Mouse (Mus musculus): ENCODE results near the gene Cracr2a. TPM values are rescaled to one million over a fixed set of nuclear protein-coding genes. Genes with fewer than 3 reads are reported as not detected.

Cracr2a gene
- polyA plus RNA-seq, 1 experiment from 2014 or later = 0.81 TPM

- no peak for ATAC-seq (ENCODE audit: low FRiP score, low read depth)
- 19% methylated on average over 4 of the region's 4 CpGs for WGBS
Measured at GRCm38 (mm10) chr6:127655988-127656387, 94.8 kb downstream of the Cracr2a start.

DNA sequence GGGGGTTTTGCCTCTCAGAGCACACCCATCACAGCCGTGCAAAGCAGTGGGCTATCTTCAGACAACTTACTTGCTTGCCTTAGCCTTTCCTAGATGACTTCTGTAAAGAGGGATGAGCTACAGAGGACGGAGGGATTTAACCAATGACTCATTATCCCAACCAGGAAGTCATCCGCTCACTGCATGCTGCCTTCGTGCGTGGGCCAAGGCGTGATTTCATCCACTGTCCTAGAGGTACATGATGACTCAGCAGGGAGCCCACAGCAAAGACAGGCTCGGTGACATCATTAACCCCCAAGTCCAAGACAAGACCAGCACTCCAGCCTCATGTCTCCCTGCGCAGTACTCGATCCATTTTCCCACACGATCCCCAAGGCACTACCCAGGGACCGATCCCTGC, 96.0 kb downstream of the Cracr2a start:
- WGBS = 92% methylated on average over 11 of the region's 11 CpGs
- no peak for ATAC-seq (ENCODE audit: low FRiP score, low read depth)
- no peak overlapping the region for H3K4me3 ChIP-seq

More at GRCm38 (mm10) chr6:127655988-127656387, 94.8 kb downstream of the Cracr2a start:
- Histone ChIP-seq H3K36me3 (no peaks in the 10 kb centered on the region), H3K4me3 (no peak overlapping the region), H3K4me2 (replicated peaks) (no peak overlapping the region), H3K27me3 (replicated peaks) (no peaks in the 10 kb centered on the region), H3K9ac (no peak overlapping the region), H3K4me1 (no peaks in the 10 kb centered on the region), H3K9me3 (0 out of 2 replicates have a peak, but pooled peaks cover 10% of the 10 kb centered on the region), H3K27ac (no peak overlapping the region)

DNA sequence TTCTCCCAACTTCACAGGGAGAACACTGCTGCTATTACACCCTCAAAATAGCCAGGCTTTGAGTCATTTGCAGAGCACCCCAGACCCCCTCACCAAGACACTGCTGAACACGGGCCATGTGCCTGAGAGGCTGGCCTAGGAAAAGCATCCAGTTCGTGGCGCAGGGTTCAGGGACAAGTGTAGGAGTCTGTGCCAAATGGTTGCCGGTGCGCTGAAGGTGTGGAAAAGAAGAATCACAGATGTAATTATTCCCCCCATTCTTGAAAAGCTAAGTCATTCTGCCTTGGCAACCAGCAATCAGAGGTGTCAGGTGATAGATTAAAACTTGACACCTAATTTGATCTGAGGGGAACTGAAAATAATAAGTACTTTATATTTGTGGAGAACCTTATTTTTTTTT, 98.3 kb downstream of the Cracr2a start:
- Histone ChIP-seq H3K9ac (no peak overlapping the region), H3K9me3 (0 out of 2 replicates have a peak, but pooled peaks cover under 1% of the 10 kb centered on the region), H3K27ac (no peak overlapping the region), H3K4me3 (no peak overlapping the region), H3K36me3 (no peaks in the 10 kb centered on the region), H3K27me3 (replicated peaks) (no peaks in the 10 kb centered on the region), H3K4me1 (no peaks in the 10 kb centered on the region), H3K4me2 (replicated peaks) (no peak overlapping the region)
- 71% methylated on average over 5 of the region's 5 CpGs for WGBS
- ATAC-seq (ENCODE audit: low FRiP score, low read depth) = no peak

More for the DNA sequence above, 96.0 kb downstream of the Cracr2a start:
- Histone ChIP-seq H3K27ac (no peak overlapping the region), H3K27me3 (replicated peaks) (no peaks in the 10 kb centered on the region), H3K4me2 (replicated peaks) (no peak overlapping the region), H3K9ac (no peak overlapping the region), H3K36me3 (no peaks in the 10 kb centered on the region), H3K4me1 (no peaks in the 10 kb centered on the region), H3K9me3 (0 out of 2 replicates have a peak, but pooled peaks cover 10% of the 10 kb centered on the region)

DNA sequence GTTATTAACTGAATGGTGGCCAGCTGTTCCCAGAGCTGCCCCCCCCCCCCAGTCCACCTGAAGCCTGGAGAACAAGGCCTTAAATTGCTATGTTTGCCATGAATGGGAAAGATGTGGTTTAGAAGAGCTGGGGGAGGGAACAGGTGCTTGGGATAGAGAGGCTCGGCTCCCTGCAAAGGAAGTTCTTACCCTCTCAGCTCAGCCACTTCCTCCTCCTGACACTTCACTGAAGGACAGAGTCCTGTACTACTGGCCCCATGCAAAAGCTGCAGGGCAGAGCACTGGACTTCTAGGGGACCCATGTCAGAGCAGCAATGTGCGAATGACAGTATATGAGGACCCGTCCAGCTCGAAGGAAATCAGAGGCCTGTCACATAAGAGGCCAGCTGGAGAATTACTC, 98.8 kb downstream of the Cracr2a start:
- no peak overlapping the region for H3K4me3 ChIP-seq
- no peaks in the 10 kb centered on the region for H3K27me3 ChIP-seq (replicated peaks)
- no peak overlapping the region for H3K4me2 ChIP-seq (replicated peaks)
- H3K9me3 ChIP-seq = no peaks in the 10 kb centered on the region
- no peaks in the 10 kb centered on the region for H3K4me1 ChIP-seq
- WGBS = 81% methylated on average over 4 of the region's 4 CpGs
- no peak for ATAC-seq (ENCODE audit: low FRiP score, low read depth)
- H3K27ac ChIP-seq = no peak overlapping the region
- no peak overlapping the region for H3K9ac ChIP-seq
- H3K36me3 ChIP-seq = no peaks in the 10 kb centered on the region

DNA sequence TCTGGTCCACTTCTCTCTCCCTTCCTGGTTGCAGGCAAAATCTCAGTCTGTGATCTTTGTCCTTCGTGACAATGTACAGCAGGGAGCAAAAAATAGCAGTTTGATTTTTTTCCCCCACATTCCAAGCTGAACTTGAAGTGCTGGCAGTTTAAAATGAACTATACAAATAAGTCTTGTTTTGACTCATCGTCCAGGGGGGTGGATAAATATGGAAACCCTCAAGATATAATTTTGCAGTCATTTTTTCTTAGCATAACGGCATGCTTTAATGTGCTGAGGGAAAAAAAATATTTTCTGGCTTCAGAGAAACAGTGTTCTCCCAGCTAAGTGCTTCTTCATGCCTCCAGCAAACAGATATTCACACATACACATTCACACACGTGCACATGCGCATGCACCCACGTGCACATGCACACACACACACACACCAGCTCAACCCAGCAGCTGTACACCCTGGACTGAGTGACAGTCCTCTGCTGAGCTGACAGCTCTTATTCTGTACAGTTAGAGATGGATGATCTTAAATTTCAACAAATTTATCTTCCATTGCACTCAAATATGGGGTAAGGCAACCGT, 100.7 kb downstream of the Cracr2a start:
- H3K9ac ChIP-seq = no peak overlapping the region
- no peaks in the 10 kb centered on the region for H3K9me3 ChIP-seq
- no peaks in the 10 kb centered on the region for H3K27me3 ChIP-seq (replicated peaks)
- no peak overlapping the region for H3K4me3 ChIP-seq
- H3K4me2 ChIP-seq (replicated peaks) = no peak overlapping the region
- H3K27ac ChIP-seq = no peak overlapping the region
- H3K36me3 ChIP-seq = no peaks in the 10 kb centered on the region
- no peaks in the 10 kb centered on the region for H3K4me1 ChIP-seq
- WGBS = 88% methylated on average over 7 of the region's 7 CpGs
- no peak for ATAC-seq (ENCODE audit: low FRiP score, low read depth)

- H3K27me3 ChIP-seq (replicated peaks) = no peaks in the 10 kb centered on the region
- H3K27ac ChIP-seq = no peak overlapping the region
- H3K9me3 ChIP-seq = no peaks in the 10 kb centered on the region
- H3K4me2 ChIP-seq (replicated peaks) = no peak overlapping the region
- no peak overlapping the region for H3K4me3 ChIP-seq
- 90% methylated on average over 7 of the region's 7 CpGs for WGBS
- no peaks in the 10 kb centered on the region for H3K36me3 ChIP-seq
- H3K4me1 ChIP-seq = no peaks in the 10 kb centered on the region
- no peak overlapping the region for H3K9ac ChIP-seq
- ATAC-seq (ENCODE audit: low FRiP score, low read depth) = no peak
Measured at GRCm38 (mm10) chr6:127663263-127663662, 102.1 kb downstream of the Cracr2a start.

GRCm38 (mm10) chr6:127669313-127669712, 108.2 kb downstream of the Cracr2a start:
- Histone ChIP-seq H3K9me3 (no peaks in the 10 kb centered on the region), H3K4me1 (peaks cover 5% of the 10 kb centered on the region; the same call in 1 of the 2 replicates), H3K9ac (no peak overlapping the region), H3K27me3 (replicated peaks) (no peaks in the 10 kb centered on the region), H3K4me2 (replicated peaks) (no peak overlapping the region), H3K36me3 (no peaks in the 10 kb centered on the region), H3K4me3 (no peak overlapping the region), H3K27ac (no peak overlapping the region)
- WGBS = 59% methylated on average over 4 of the region's 4 CpGs
- no peak for ATAC-seq (ENCODE audit: low FRiP score, low read depth)

DNA sequence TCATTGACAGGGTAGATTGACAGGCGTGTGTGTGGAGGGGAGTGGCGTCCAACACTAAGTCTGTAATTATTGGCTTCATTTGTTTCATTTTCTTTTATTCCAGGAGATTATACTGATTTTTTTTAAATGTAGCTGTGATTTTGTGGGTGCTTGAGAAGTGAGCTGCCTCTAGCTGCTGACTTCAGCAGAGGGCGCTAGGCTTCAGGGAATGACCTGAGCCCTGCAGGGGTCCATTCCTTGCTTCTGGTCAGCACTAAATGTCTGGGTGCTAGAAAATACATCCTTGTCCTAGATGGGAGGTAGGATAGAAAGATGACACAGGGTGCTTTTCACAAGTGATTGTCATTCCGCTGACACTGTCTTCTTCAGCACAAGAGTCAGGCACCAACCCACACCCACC, 108.9 kb downstream of the Cracr2a start:
- no peaks in the 10 kb centered on the region for H3K9me3 ChIP-seq

GRCm38 (mm10) chr6:127672071-127672470, 110.9 kb downstream of the Cracr2a start:
- H3K4me1 ChIP-seq = peaks cover 9% of the 10 kb centered on the region; the same call in 1 of the 2 replicates
- H3K4me3 ChIP-seq = no peak overlapping the region
- H3K9me3 ChIP-seq = no peaks in the 10 kb centered on the region
- no peak overlapping the region for H3K4me2 ChIP-seq (replicated peaks)
- ATAC-seq (ENCODE audit: low FRiP score, low read depth) = no peak
- H3K27ac ChIP-seq = no peak overlapping the region
- no peak overlapping the region for H3K9ac ChIP-seq
- WGBS = 84% methylated on average over 7 of the region's 7 CpGs
- H3K36me3 ChIP-seq = no peaks in the 10 kb centered on the region
- no peaks in the 10 kb centered on the region for H3K27me3 ChIP-seq (replicated peaks)

More for the DNA sequence above, 108.9 kb downstream of the Cracr2a start:
- Histone ChIP-seq H3K9ac (no peak overlapping the region), H3K27me3 (replicated peaks) (no peaks in the 10 kb centered on the region), H3K4me3 (no peak overlapping the region), H3K36me3 (no peaks in the 10 kb centered on the region), H3K4me2 (replicated peaks) (no peak overlapping the region), H3K27ac (no peak overlapping the region), H3K4me1 (peaks cover 5% of the 10 kb centered on the region; the same call in 1 of the 2 replicates)
- WGBS = 93% methylated on average over 4 of the region's 4 CpGs
- no peak for ATAC-seq (ENCODE audit: low FRiP score, low read depth)

GRCm38 (mm10) chr6:127676866-127677265, 115.7 kb downstream of the Cracr2a start:
- ATAC-seq (ENCODE audit: low FRiP score, low read depth) = peak; percentile 78
- Histone ChIP-seq H3K36me3 (no peaks in the 10 kb centered on the region), H3K4me2 (replicated peaks) (no peak overlapping the region), H3K27ac (no peak overlapping the region), H3K27me3 (replicated peaks) (no peaks in the 10 kb centered on the region), H3K9me3 (no peaks in the 10 kb centered on the region), H3K9ac (no peak overlapping the region), H3K4me1 (peaks cover 8% of the 10 kb centered on the region; the same call in 1 of the 2 replicates), H3K4me3 (no peak overlapping the region)
- 42% methylated on average over 11 of the region's 11 CpGs for WGBS

DNA sequence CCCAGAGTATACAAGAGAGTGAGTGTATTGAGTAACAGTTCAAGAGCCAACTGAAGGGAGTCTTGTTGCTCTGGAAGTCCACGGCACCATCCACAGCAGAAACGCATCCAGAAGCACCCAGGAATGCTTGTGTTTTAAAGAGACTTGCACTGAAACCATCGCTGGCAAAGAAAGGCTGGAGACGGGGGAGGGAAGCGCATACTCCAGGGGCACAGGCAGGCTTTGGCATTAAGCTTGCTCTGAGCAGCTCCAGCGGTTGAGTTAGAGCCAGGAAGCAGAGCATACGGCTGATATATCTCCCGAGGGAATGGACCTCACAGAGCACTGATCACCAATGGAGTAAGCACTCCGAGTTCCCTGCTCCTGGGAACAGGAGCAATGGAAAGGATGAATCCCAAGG, 117.2 kb downstream of the Cracr2a start:
- H3K4me2 ChIP-seq (replicated peaks) = no peak overlapping the region
- no peak overlapping the region for H3K4me3 ChIP-seq
- H3K9ac ChIP-seq = no peak overlapping the region
- no peak overlapping the region for H3K27ac ChIP-seq
- 79% methylated on average over 9 of the region's 9 CpGs for WGBS
- no peaks in the 10 kb centered on the region for H3K36me3 ChIP-seq
- no peaks in the 10 kb centered on the region for H3K27me3 ChIP-seq (replicated peaks)
- no peak for ATAC-seq (ENCODE audit: low FRiP score, low read depth)
- no peaks in the 10 kb centered on the region for H3K9me3 ChIP-seq
- peaks cover 8% of the 10 kb centered on the region; the same call in 1 of the 2 replicates for H3K4me1 ChIP-seq

DNA sequence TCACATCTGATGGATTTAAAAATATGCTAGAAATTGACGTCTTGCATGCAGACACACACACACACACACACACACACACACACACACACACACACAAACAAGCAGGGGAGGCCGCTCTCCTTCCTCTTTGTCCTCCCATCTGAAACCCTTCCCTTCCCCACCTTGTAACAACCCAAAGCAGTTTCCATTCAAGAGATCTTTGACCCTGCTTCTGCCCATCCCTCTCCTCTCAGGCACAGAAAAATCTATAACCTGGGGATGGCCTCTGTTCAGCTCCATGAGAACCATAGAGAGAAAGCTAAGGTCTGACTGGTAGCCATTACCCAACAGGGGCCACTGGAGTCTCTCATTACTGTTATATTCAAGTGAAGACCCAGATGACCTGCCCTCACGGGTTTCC, 117.9 kb downstream of the Cracr2a start:
- H3K9me3 ChIP-seq = no peaks in the 10 kb centered on the region
- no peak for ATAC-seq (ENCODE audit: low FRiP score, low read depth)
- peaks cover 8% of the 10 kb centered on the region; the same call in 1 of the 2 replicates for H3K4me1 ChIP-seq
- H3K9ac ChIP-seq = no peak overlapping the region
- H3K27ac ChIP-seq = no peak overlapping the region
- WGBS = 85% methylated on average over 3 of the region's 3 CpGs
- no peak overlapping the region for H3K4me3 ChIP-seq
- H3K36me3 ChIP-seq = no peaks in the 10 kb centered on the region
- H3K27me3 ChIP-seq (replicated peaks) = no peaks in the 10 kb centered on the region
- H3K4me2 ChIP-seq (replicated peaks) = no peak overlapping the region

DNA sequence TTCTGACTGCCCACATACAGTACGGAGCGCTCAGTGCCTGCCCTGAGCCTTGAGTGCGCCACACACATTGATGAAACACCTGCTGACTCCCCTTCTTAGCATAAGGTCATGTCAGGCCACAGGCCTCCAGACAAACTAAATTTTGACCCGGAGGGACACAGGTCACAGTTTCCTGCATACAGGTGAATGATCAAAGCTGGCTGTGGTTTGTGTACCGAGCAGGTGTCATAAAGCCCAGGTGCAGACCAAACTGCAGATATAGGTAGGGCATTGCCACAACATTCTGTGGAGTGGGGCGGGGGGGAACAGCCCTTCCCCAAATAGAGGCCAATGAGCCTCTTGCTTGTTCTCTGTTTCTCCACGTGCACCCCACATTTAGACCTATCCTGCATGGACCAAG, 119.6 kb downstream of the Cracr2a start:
- no peaks in the 10 kb centered on the region for H3K36me3 ChIP-seq
- H3K4me3 ChIP-seq = no peak overlapping the region
- H3K4me1 ChIP-seq = peaks cover 20% of the 10 kb centered on the region
- no peaks in the 10 kb centered on the region for H3K27me3 ChIP-seq (replicated peaks)
- 93% methylated on average over 7 of the region's 7 CpGs for WGBS
- H3K27ac ChIP-seq = no peak overlapping the region
- no peak overlapping the region for H3K4me2 ChIP-seq (replicated peaks)
- H3K9me3 ChIP-seq = no peaks in the 10 kb centered on the region
- H3K9ac ChIP-seq = no peak overlapping the region
- ATAC-seq (ENCODE audit: low FRiP score, low read depth) = no peak

Data from neural tube, embryonic 12.5 days (tissue).